Mouse (Mus musculus) liver, embryonic 14.5 days (tissue): ENCODE measurements around the gene Commd8. TPM values are rescaled to one million over a fixed set of nuclear protein-coding genes. Genes with fewer than 3 reads are reported as not detected.

Experiments used
- ATAC-seq: fragments of 200-750 bp; cut with Nextera tagmentation; 2 replicates; pipeline ENCODE4 v1.8.0; 2017; ENCODE audit warnings: moderate number of reproducible peaks, mild to moderate bottlenecking, moderate library complexity; ENCODE audit not compliant: insufficient read depth
- DNase-seq, 3 experiments: peaks; one replicate each; pipeline ENCODE4 v3.0.0-alpha.2; 2012 to 2013; ENCODE audit warnings: low read depth in 3 of 3, low spot score in 3 of 3
- H3K27ac ChIP-seq: fragments of 300-500 bp; sonication (generic); 2 replicates; pipeline ENCODE4 v1.5.1; 2014; ENCODE audit warnings: moderate library complexity, mild to moderate bottlenecking, control low read depth, inconsistent platforms
- H3K27me3 ChIP-seq: fragments of 300-500 bp; sonication (generic); 2 replicates; pipeline ENCODE4 v1.6.1; 2014; ENCODE audit warnings: mild to moderate bottlenecking, low read length, moderate library complexity; ENCODE audit not compliant: control insufficient read depth, insufficient read depth
- H3K36me3 ChIP-seq: fragments of 300-500 bp; sonication (generic); replicated peaks from 2 replicates; pipeline ENCODE4 v1.6.1; 2014; ENCODE audit warnings: low read depth; ENCODE audit not compliant: control insufficient read depth, insufficient read depth
- H3K4me1 ChIP-seq, 2 experiments: fragments of 200-500 bp in 1 of 2; fragments of 300-500 bp in 1 of 2; sonication (generic) in 1 of 2; replicated peaks; 2 replicates each; pipeline ENCODE4 v1.6.1; 2012 to 2014; ENCODE audit warnings: antibody characterized with exemption in 1 of 2, inconsistent platforms in 1 of 2, low read length in 1 of 2; ENCODE audit not compliant: control insufficient read depth in 2 of 2, insufficient read depth in 2 of 2
- H3K4me2 ChIP-seq: fragments of 300-500 bp; sonication (generic); 2 replicates; pipeline ENCODE4 v1.6.1; 2014; ENCODE audit warnings: low read depth, mild to moderate bottlenecking, control low read depth, moderate library complexity
- H3K4me3 ChIP-seq, 2 experiments: fragments of 200-500 bp in 1 of 2; fragments of 300-500 bp in 1 of 2; sonication (generic) in 1 of 2; 2 replicates each; pipeline ENCODE4 v1.5.1; 2012 to 2014; ENCODE audit warnings: low read depth in 2 of 2, low read length in 2 of 2, mild to moderate bottlenecking in 2 of 2, control low read depth in 1 of 2, inconsistent platforms in 1 of 2, moderate library complexity in 1 of 2; ENCODE audit not compliant: insufficient read depth in 1 of 2
- H3K9ac ChIP-seq: fragments of 300-500 bp; sonication (generic); replicated peaks from 2 replicates; pipeline ENCODE4 v1.6.1; 2014; ENCODE audit warnings: mild to moderate bottlenecking, control low read depth, moderate library complexity
- H3K9me3 ChIP-seq: fragments of 300-500 bp; sonication (generic); 2 replicates; pipeline ENCODE4 v1.6.1; 2016; ENCODE audit warnings: low read length, mixed read lengths; ENCODE audit not compliant: control insufficient read depth
- CTCF ChIP-seq: IDR thresholded peaks from 2 replicates; pipeline ENCODE4 v1.5.1; 2016; ENCODE audit warnings: antibody characterized with exemption, low read depth, control low read depth
- EP300 ChIP-seq: IDR thresholded peaks from 2 replicates; pipeline ENCODE4 v1.6.1; 2016; ENCODE audit warnings: antibody characterized with exemption, low read depth
- whole genome bisulfite sequencing: fragments of 180-500 bp; shearing (Covaris S2); extraction: QIAGEN DNeasy Blood & Tissue Kit; methylation state at CpG from one replicate; pipeline ENCODE4 v1.1.7; 2014; ENCODE audit not compliant: insufficient replicate concordance; 5-methylcytosine and 5-hydroxymethylcytosine counted together
- polyA plus RNA-seq, 2 experiments: library from polyadenylated mRNA; depleted of rRNA in 1 of 2; stranded (reverse) in 1 of 2; unstranded in 1 of 2; fragments of >200 nt; fragmentation: Nextera tagmentation in 1 of 2; extraction: Ambion mirVana in 1 of 2; gene quantifications; 2 replicates each; pipeline versions ENCODE4 v1.2.1 to v1.2.3; 2012 to 2014

The Commd8 gene
- polyA plus RNA-seq (2012; rRNA removed) = 7.2 and 20.5 TPM in 2 replicates
- polyA plus RNA-seq (2014; fragmentation: Nextera tagmentation; extraction: Ambion mirVana) = 62.9 and 70.3 TPM in 2 replicates

- Histone ChIP-seq H3K27ac (peak within 1 kb of the TSS; percentile 4), H3K36me3 (peaks cover 6% of the 10 kb centered on the region; the same call in 1 of the 2 replicates), H3K27me3 (no peaks in the 10 kb centered on the region), H3K4me1 (peaks cover 12 to 14% of the 10 kb centered on the region in 2 experiments), H3K4me2 (peak within 1 kb of the TSS; percentile 89), H3K9me3 (no peaks in the 10 kb centered on the region), H3K4me3 (peak within 1 kb of the TSS; percentile 88 to 89), H3K9ac (peak within 1 kb of the TSS; percentile 92)
- ATAC-seq (peak; percentile 90), DNase-seq (peak; percentile 87 to 89 (median 88))
- TF ChIP-seq EP300 = no peak
- TF ChIP-seq CTCF = no peak
- 0% methylated on average over 38 of the region's 38 CpGs for WGBS
These were observed at the start of gene Commd8 for GRCm38 (mm10) chr5:72167594-72168284. Gene Commd8 (minus strand): TSS chr5:72168189.

- Histone ChIP-seq H3K9ac (no peak overlapping the region), H3K4me2 (no peak overlapping the region), H3K4me3 (no peak overlapping the region), H3K9me3 (no peaks in the 10 kb centered on the region), H3K27me3 (no peaks in the 10 kb centered on the region), H3K27ac (no peak overlapping the region), H3K36me3 (no peaks in the 10 kb centered on the region), H3K4me1 (no peaks in the 10 kb centered on the region)
- DNase-seq = no peak
- no peak for TF ChIP-seq CTCF
- TF ChIP-seq EP300 = no peak
- no peak for ATAC-seq
- 85% methylated on average over 18 of the region's 18 CpGs for WGBS
These were observed 43.8 kb upstream of the Commd8 start for GRCm38 (mm10) chr5:72211741-72212140.

- H3K9me3 ChIP-seq = no peaks in the 10 kb centered on the region
- WGBS = 73% methylated on average over 5 of the region's 5 CpGs
- no peaks in the 10 kb centered on the region for H3K4me1 ChIP-seq
- H3K4me3 ChIP-seq = no peak overlapping the region
- H3K27ac ChIP-seq = no peak overlapping the region
- TF ChIP-seq EP300 = no peak
- no peak for TF ChIP-seq CTCF
- H3K9ac ChIP-seq = no peak overlapping the region
- no peak overlapping the region for H3K4me2 ChIP-seq
- ATAC-seq = no peak
- no peaks in the 10 kb centered on the region for H3K36me3 ChIP-seq
- no peak for DNase-seq
- H3K27me3 ChIP-seq = no peaks in the 10 kb centered on the region
These were observed 42.8 kb upstream of the Commd8 start for GRCm38 (mm10) chr5:72210812-72211139.

GRCm38 (mm10) chr5:72210123-72210811 lies 42.3 kb upstream of the Commd8 start:
- ATAC-seq (no peak), DNase-seq (no peak)
- Histone ChIP-seq H3K4me1 (no peaks in the 10 kb centered on the region), H3K9ac (no peak overlapping the region), H3K27me3 (no peaks in the 10 kb centered on the region), H3K36me3 (no peaks in the 10 kb centered on the region), H3K9me3 (no peaks in the 10 kb centered on the region), H3K4me3 (no peak overlapping the region), H3K27ac (no peak overlapping the region), H3K4me2 (no peak overlapping the region)
- TF ChIP-seq EP300 (no peak), CTCF (no peak)
- 71% methylated on average over 13 of the region's 13 CpGs for WGBS

- no peak overlapping the region for H3K4me2 ChIP-seq
- no peaks in the 10 kb centered on the region for H3K27me3 ChIP-seq
- H3K9me3 ChIP-seq = no peaks in the 10 kb centered on the region
- no peak for TF ChIP-seq CTCF
- no peak for TF ChIP-seq EP300
- 80% methylated on average over 1 of the region's 1 CpGs for WGBS
- ATAC-seq (no peak), DNase-seq (no peak)
- no peak overlapping the region for H3K4me3 ChIP-seq
- H3K36me3 ChIP-seq = no peaks in the 10 kb centered on the region
- no peak overlapping the region for H3K27ac ChIP-seq
- peaks cover 6 to 7% of the 10 kb centered on the region in 2 experiments for H3K4me1 ChIP-seq
- no peak overlapping the region for H3K9ac ChIP-seq
These were observed 40.5 kb upstream of the Commd8 start for GRCm38 (mm10) chr5:72208515-72208914.
